ENCODE assay signal across 28 mouse cellular contexts in genomic region chr2:37838202-37838984, GRCm38 (mm10).
"Had no signal": no experiment of that assay in that cellular context is flagged by ENCODE, and none has a peak within 500 bp of the region (broad histone marks: within the 10 kb centered on the region; RNA-seq: fewer than 3 reads in every experiment).

No protein-coding gene starts in this region.

- DNase-seq: cerebellum, adult 18-20 months; cerebellum, adult 2 months; cerebellum, adult 8-10 months; cerebellum, adult 9-10 months; cerebellum, adult 9-11 months; cerebellum, postnatal 10 days; cerebellum, postnatal 14 days; cerebellum, postnatal 25 days; cerebellum, postnatal 36 days; embryo, embryonic 11 days; forebrain, postnatal 0 days; gastrocnemius, adult 2 months; gastrocnemius, postnatal 10 days; gastrocnemius, postnatal 14 days; gastrocnemius, postnatal 25 days; gastrocnemius, postnatal 36 days; heart, adult 11 months; heart, adult 18-20 months had no signal

- H3K9me3 ChIP-seq: embryonic facial prominence, embryonic 10.5 days; embryonic facial prominence, embryonic 12.5 days; embryonic facial prominence, embryonic 13.5 days; embryonic facial prominence, embryonic 15.5 days; forebrain, embryonic 10.5 days; forebrain, embryonic 12.5 days; forebrain, embryonic 13.5 days; forebrain, embryonic 15.5 days had no signal

- H3K36me3 ChIP-seq: embryonic facial prominence, embryonic 12.5 days; embryonic facial prominence, embryonic 15.5 days; forebrain, embryonic 12.5 days had no signal

- H3K27ac ChIP-seq: embryonic facial prominence, embryonic 10.5 days; embryonic facial prominence, embryonic 12.5 days; embryonic facial prominence, embryonic 13.5 days; embryonic facial prominence, embryonic 15.5 days; forebrain, embryonic 12.5 days; forebrain, embryonic 13.5 days; forebrain, embryonic 15.5 days; gastrocnemius, adult 2 months had no signal

- H3K27me3 ChIP-seq: embryonic facial prominence, embryonic 12.5 days; embryonic facial prominence, embryonic 13.5 days; embryonic facial prominence, embryonic 15.5 days; forebrain, embryonic 12.5 days; forebrain, embryonic 13.5 days; forebrain, embryonic 15.5 days had no signal

- H3K9ac ChIP-seq: embryonic facial prominence, embryonic 12.5 days; embryonic facial prominence, embryonic 13.5 days; embryonic facial prominence, embryonic 15.5 days; forebrain, embryonic 12.5 days; forebrain, embryonic 13.5 days; forebrain, embryonic 15.5 days; forebrain, postnatal 0 days had no signal

- ATAC-seq: forebrain, embryonic 13.5 days; forebrain, embryonic 14.5 days; forebrain, embryonic 15.5 days; forebrain, postnatal 0 days had no signal

- H3K4me3 ChIP-seq: embryonic facial prominence, embryonic 10.5 days; embryonic facial prominence, embryonic 12.5 days; embryonic facial prominence, embryonic 13.5 days; embryonic facial prominence, embryonic 15.5 days; erythroblast, embryonic 14.5 days; forebrain, embryonic 10.5 days; forebrain, embryonic 12.5 days; forebrain, embryonic 13.5 days; forebrain, embryonic 15.5 days; gastrocnemius, adult 2 months had no signal

- H3K4me2 ChIP-seq: embryonic facial prominence, embryonic 12.5 days; embryonic facial prominence, embryonic 13.5 days; embryonic facial prominence, embryonic 15.5 days; forebrain, embryonic 12.5 days; forebrain, embryonic 13.5 days; forebrain, embryonic 15.5 days had no signal
